Mouse (Mus musculus) ovary, postnatal 14 days (tissue): ENCODE results near the gene Vmn2r8.
"Not testable (repeated sequence)": the region's sequence is repeated elsewhere in the genome, so short reads cannot be mapped to it uniquely, and the experiment has no call there.

Experiments used
- DNase-seq: peaks from one replicate; pipeline ENCODE4 v3.0.0; 2022; ENCODE audit warnings: low spot score

Vmn2r8 gene

GRCm38 (mm10) chr5:108808750-108809149, at the start of gene Vmn2r8:
Vmn2r8 (minus strand) TSS chr5:108808850.
- not testable (repeated sequence) for DNase-seq

GRCm38 (mm10) chr5:108852501-108852900, 43.9 kb upstream of the Vmn2r8 start, which contains the start of gene Vmn2r9:
Vmn2r9 (minus strand) TSS chr5:108852601.
- not testable (repeated sequence) for DNase-seq

GRCm38 (mm10) chr5:108849466-108849865, 40.8 kb upstream of the Vmn2r8 start:
- DNase-seq = no peak

DNA sequence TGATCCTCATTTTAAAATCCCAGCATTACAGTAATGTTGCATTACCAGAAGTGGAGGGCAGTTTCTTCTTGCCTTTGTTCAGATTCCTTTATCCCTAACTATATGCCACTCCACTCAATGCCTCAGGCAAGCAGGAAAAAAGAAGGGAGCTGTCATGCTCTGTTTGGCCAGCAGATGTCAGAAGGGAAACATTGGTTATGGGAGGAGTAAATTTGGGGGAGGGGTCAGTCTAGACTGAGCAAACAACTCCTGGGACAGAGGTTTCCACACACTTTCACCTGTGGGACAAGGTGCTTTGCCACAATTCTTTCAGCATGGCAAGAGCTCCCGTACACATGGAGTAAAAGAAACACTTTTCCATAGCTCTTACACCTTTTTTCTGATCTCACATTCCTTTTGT, 27.5 kb upstream of the Vmn2r8 start:
- no peak for DNase-seq

DNA sequence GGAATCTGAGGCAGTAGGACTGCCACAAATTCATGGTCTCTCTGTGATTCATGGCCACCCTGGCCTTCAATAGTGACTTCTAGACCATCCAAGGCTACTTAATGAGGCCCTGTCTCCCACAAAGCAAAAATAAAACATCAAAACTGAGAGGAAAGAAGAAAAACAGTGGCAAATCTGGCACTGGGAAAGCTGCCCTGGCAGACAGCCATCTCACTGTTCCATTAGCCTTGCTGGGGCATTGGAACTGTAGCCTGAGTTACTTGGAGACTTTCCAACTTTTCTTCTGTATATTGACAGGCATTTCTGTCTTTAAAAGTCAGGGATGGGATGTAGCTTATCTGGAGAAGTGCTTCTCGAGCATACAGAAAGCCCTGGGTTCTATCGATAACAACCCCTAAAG, 14.6 kb upstream of the Vmn2r8 start:
- no peak for DNase-seq

- no peak for DNase-seq
These were observed 5.0 kb downstream of the Vmn2r8 start for GRCm38 (mm10) chr5:108803646-108804045.

DNA sequence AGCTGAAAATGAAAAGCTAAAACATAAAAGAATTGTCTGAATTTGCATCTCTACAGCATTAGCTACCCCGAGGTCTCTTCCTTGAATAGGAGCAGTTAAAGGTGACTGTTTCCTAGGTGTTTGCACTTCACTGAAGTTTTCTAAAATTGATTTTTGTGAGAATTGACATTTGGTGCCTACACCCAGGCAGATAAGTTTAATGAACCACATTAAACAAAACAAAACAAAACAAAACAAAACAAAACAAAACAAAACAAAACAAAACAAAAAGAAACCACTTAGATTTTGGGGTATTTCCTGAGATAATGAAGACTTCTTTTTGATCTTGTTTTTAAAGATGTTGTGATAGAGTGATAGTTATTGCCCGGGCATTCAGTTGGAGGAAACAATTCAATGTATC, 13.4 kb downstream of the Vmn2r8 start, which contains the start of gene Tmed11:
Gene Tmed11 (minus strand): TSS at position 101 of the 400 bp plus-strand sequence.
- DNase-seq = not testable (repeated sequence)

GRCm38 (mm10) chr5:108790385-108790784, 18.3 kb downstream of the Vmn2r8 start:
- DNase-seq = peak; percentile 45

DNA sequence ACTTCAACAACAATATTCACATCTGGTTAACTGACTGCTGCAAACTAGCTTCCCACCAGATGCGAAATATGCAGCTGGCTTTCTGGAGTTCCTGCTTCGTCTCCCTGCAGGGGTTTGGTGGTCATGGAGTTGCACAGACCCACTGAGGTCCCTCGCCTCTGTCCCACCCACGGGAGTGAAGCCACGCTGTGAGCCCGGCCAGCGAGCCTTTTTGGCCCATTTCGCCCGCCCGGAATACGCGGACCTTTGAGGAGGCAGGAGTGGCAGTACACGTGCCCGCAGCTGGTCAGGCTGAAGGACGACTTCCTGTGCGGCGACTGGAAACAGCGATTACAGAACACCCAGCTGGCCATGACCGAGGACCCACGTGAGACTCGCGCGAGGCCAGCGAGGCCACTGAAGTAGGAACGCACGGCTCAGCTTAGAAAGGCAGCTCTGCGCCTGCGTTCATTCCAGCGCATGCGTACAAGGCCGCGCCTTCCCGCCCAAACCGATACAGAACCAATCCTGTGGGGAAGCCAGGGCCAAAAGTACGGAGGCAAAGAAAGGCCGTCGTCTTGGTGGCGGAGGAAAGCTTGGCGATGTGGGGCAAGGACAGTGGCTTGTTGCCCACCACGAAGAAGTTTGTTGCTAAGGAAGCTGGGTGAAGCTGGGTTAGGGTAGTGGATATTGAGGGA, 33.9 kb downstream of the Vmn2r8 start, which contains the start of gene Rnf212:
Gene Rnf212 (minus strand): TSS at position 353 of the 677 bp plus-strand sequence.
- DNase-seq = no peak

DNA sequence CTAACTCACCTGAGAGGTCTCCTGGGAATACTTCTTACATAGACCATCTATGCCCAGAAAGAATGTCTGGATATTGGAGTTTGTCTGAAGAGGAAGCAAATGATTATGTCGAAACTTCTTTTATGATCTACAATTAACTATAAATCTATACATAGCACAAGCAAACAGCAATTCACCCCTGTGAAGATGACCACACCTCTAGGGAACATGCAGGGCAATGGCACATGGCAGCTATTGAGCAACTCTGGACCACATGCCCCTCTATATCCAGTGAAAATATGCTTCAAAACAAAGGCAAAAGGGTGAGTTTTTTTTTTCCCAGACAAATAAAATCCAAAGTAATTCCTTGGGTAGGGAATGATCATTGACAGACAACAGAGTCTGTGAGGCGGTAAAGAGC, 48.6 kb downstream of the Vmn2r8 start:
- DNase-seq = no peak

DNA sequence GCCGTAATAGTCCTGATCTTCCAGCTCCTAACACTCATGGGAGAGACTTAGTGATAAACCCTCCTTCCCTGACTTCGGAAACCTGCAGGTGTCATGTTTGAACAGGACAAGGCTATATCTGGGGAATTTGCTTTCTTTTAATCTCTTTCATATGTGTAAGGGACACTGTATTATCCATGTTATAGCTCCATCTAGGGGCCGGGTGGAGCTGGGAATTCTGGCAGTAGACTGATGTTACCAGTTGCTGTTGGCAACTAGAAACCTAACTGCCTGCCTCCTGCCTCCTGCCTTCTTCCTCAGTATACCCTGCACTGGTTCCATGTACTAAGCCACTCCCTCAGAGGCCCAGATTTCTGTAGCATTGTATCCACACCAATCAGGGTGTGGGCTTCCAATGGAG, 50.3 kb downstream of the Vmn2r8 start:
- DNase-seq = peak; percentile 1

DNA sequence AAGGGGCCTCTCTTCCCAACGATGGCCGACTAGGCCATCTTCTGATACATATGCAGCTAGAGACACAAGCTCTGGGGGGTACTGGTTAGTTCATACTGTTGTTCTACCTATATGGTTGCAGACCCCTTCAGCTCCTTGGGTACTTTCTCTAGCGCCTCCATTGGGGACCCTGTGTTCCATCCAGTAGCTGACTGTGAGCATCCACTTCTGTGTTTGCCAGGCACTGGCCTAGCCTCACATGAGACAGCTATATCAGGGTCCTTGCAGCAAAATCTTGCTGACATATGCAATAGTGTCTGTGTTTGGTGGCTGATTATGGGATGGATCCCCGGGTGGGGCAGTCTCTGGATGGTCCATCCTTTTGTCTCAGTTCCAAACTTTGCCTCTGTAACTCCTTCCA, 57.4 kb downstream of the Vmn2r8 start:
- not testable (repeated sequence) for DNase-seq

- DNase-seq = no peak
These were observed 58.1 kb downstream of the Vmn2r8 start for GRCm38 (mm10) chr5:108750328-108751210.

DNA sequence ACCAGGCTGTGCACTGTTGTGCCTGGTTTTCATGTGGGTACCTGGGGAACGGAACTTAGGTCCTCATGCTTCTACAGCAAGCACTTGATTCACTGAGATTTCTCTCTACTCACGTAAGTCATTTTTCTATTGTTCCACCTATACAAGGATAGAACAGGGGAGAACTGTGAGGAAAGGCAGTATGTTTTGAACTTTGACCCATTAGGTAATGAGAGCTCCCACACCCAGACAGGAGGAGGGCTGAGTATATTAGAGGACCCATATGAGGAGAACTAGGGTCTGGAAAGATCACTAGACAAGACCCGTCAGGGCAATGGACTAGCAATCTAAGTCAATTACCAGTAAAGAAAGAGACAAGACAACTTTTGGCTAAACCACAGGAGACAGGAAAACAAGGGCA, 64.0 kb downstream of the Vmn2r8 start:
- DNase-seq = no peak

DNA sequence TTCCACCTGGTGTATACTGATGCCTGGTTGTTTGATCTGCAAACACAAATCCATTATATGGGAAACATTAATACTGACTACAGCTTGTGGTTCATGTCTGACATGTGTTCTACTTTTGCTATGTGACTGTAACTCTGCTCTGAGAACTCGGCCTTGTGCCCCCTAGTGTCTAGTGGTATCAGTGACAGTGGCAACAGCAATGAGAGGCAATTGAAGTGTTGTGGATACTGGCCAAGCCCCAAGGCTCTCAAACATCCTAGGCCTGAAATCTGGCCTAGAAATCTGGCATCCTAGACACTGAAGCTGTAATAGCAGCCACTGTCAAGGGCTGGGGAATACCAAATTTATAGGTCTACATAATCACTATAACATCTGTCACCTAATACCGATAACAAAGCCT, 64.8 kb downstream of the Vmn2r8 start:
- DNase-seq = no peak

GRCm38 (mm10) chr5:108742596-108742995, 66.1 kb downstream of the Vmn2r8 start:
- DNase-seq = no peak

DNA sequence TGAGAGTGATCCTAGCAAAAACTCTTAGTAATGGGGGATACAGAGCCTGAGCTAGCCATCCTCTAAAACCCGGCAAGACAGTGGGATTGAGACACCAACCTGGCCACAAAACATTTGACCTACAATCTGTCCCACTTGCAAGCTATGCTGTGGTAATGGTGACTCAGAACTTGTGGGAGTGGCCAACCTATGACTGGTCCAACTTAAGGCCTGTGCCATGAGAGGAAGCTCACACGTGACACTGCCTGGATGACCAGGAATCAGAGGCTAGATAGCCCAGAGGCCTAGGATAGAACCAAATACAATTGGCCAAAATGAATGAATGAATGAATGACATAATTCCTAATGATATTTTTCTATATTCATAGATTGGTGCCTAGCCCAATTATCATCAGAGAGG, 66.8 kb downstream of the Vmn2r8 start:
- no peak for DNase-seq
